Mouse (Mus musculus): ENCODE data around the gene Il33.

The Il33 gene

DNA sequence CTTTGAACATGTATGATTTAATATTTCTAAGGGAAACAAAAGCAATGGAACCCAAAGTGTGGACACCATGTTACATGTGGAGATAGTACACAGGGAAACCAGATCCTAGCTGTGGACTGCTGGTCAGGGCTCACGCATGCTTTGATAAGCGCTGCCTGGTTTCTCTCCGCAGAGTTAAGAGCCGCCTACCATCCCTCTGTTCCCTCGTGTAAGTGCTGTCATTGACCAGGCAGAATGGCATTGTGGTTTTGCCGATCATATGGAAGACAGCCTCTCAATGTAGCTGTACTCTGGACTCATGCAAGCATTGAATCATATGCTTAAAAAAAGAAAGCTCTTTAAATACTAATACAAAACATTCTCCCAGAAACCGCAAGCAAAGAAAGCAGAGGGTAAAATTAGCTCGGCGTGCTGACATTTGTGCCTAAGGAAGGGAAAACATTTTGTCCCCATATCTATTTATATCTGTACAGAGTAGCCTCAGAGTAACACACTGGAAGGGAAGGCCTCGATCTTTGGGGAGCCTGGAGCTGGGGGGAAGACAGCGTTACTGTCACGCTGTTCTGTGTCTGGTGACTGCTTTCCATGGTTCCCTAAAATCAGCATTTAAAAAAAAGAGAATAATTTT, 61.7 kb downstream of the Il33 start:
- no peak for DNase-seq (ENCODE audit: extremely low spot score, low spot score)

DNA sequence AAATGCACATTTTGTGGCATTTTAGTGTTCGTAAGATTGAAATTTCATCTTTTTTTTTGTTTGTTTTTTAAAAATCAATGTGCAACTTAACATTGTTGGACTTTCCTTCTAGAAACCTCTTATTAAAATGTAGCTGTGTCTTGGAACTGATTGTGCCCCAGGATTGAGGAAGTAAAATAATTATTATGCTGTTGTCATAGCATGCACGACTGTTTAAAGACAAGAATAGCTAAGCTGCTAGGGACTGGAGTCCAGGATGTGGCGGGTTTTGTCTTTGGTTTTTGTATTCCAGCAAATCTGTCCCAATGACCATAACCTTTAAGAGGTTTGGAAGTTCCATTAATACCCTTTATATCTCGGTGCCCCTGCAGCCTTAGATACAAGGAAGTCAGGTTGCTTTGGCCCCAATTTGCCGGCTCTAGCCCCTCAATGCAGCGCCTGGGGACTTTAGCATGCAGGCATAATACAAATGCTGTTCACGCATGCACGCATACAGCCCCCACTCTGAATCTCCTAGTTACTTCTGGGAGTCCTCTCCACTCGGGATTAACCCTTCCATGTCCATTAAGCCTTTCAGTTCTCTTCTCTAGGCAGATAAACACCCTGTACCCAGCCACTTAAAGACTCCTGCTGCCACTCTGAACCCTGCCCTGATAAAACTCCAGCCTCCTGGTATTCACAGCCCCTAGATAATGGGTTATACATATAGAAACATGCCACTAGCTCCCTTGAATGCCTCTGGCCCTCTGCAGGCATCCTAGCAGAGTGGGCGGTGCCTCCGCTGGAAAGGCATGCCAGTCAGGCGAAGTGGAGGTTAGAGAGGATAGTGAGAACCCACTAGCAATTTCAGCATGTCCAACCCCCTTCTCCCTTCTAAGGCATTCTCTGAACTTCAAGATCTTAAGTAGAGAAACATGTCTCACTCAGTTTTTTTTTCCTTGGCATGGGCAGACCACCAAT, 75.8 kb downstream of the Il33 start:
- DNase-seq (ENCODE audit: extremely low spot score, low spot score) = no peak

DNA sequence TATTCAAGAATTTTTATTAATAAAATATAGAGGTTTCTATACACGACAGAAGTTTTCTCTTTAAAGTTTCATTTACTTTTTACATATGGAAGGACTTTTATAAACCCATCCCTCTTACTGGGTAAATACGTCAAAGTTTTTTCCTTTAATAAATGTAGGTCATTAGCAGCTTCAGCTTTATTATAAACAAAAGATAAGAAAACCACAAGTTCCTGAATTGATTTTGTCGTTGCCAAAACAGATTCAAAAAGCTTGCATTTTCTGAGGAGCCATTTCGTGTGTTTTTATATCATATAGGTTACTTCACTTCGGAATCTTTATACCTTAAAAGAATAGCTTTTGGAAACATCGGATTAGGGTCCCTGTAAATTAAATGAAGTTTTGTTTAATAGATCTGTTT, 76.6 kb downstream of the Il33 start:
- no peak for DNase-seq (ENCODE audit: extremely low spot score, low spot score)

DNA sequence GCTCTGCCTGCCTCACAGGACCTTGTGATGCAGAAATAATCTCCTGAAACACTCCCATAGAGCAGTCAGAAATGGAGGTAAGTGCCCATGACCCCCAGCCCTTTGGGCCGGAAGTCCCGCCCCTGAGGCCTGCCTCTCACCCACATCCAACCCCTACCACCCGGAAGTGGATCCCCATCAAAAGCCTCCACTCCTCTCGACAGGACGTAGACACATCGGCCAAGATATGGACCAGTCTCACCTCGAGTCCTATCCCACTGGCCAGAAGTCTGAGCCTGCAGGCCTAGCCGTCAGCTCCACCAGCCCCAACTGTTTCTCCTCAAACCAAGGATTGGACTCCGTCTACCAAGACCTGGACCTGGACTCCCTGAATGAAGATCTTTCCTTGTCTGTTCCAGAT, 78.7 kb downstream of the Il33 start, which contains the start of gene Trpd52l3:
Trpd52l3 (plus strand) TSS at position 170 of the 400 bp plus-strand sequence.
- no peak for DNase-seq (ENCODE audit: extremely low spot score, low spot score)

DNA sequence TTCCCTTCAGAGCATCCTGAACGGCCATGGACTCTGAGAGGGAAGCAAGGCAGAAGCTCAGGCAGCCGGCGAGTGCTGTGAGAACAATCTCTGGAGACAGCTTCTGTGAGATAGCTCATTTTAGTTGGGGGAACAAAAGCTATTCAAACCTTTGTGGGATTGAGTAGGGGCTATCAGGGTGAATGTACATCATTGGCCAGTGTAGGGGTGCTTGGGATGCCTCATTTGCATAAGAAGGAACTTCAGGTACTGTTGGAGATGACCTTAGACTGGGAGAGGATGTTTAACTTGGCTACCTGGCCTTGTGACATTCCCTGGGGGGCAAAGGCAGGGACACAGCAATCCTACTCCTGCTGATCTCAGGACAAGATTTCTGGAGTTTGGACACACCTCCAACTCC, 81.5 kb downstream of the Il33 start:
- DNase-seq (ENCODE audit: extremely low spot score, low spot score) = no peak

Data from neural tube, embryonic 10.5 days (tissue).